Mouse (Mus musculus): Measurements from ENCODE around the gene Ogdhl.
"Not testable (repeated sequence)": the region's sequence is repeated elsewhere in the genome, so short reads cannot be mapped to it uniquely, and the experiment has no call there.

Ogdhl gene

GRCm38 (mm10) chr14:32321732-32322685, at the start of gene Ogdhl:
Ogdhl (plus strand) TSS chr14:32322019.
- peak; percentile 84 for DNase-seq

GRCm38 (mm10) chr14:32301622-32302021, 20.2 kb upstream of the Ogdhl start:
- peak in 1 of 2 experiments; percentile 17 for DNase-seq

- no peak for DNase-seq
These were observed 19.4 kb upstream of the Ogdhl start for GRCm38 (mm10) chr14:32302423-32302822.

GRCm38 (mm10) chr14:32304921-32305320, 16.9 kb upstream of the Ogdhl start:
- DNase-seq = no peak

GRCm38 (mm10) chr14:32309876-32310275, 11.9 kb upstream of the Ogdhl start:
- DNase-seq = peak; percentile 92 to 96

- DNase-seq = no peak
These were observed 10.3 kb upstream of the Ogdhl start for GRCm38 (mm10) chr14:32311381-32312035.

GRCm38 (mm10) chr14:32317822-32318221, 4.0 kb upstream of the Ogdhl start:
- no peak for DNase-seq

- peak; percentile 50 to 60 for DNase-seq
These were observed 1.4 kb downstream of the Ogdhl start for GRCm38 (mm10) chr14:32323221-32323620.

GRCm38 (mm10) chr14:32327366-32327765, 5.5 kb downstream of the Ogdhl start:
- DNase-seq = peak; percentile 69 to 70

- DNase-seq = peak; percentile 43 to 52
These were observed 11.0 kb downstream of the Ogdhl start for GRCm38 (mm10) chr14:32332515-32333445.

GRCm38 (mm10) chr14:32336021-32336420, 14.2 kb downstream of the Ogdhl start:
- peak; percentile 90 to 92 for DNase-seq

GRCm38 (mm10) chr14:32336547-32336946, 14.7 kb downstream of the Ogdhl start:
- DNase-seq = peak; percentile 92 to 95

GRCm38 (mm10) chr14:32341823-32342222, 20.0 kb downstream of the Ogdhl start:
- DNase-seq = no peak

GRCm38 (mm10) chr14:32344176-32344575, 22.4 kb downstream of the Ogdhl start:
- DNase-seq = no peak

GRCm38 (mm10) chr14:32344694-32345093, 22.9 kb downstream of the Ogdhl start:
- no peak for DNase-seq

GRCm38 (mm10) chr14:32347307-32347706, 25.5 kb downstream of the Ogdhl start:
- no peak for DNase-seq

GRCm38 (mm10) chr14:32351181-32351920, 29.5 kb downstream of the Ogdhl start:
- DNase-seq = not testable (repeated sequence)

GRCm38 (mm10) chr14:32364359-32364758, 42.5 kb downstream of the Ogdhl start:
- no peak for DNase-seq

GRCm38 (mm10) chr14:32369756-32370155, 47.9 kb downstream of the Ogdhl start:
- peak in 1 of 2 experiments; percentile 20 for DNase-seq

- no peak for DNase-seq
These were observed 50.7 kb downstream of the Ogdhl start for GRCm38 (mm10) chr14:32372510-32372909.

GRCm38 (mm10) chr14:32379395-32380098, 57.7 kb downstream of the Ogdhl start:
- DNase-seq = no peak
